Mouse (Mus musculus) mouse embryonic stem cell (cell line): ENCODE results near the gene Iqschfp.

Experiments used
- in situ Hi-C, 2 experiments: fragments of 300-500 bp; cut with MboI; formaldehyde crosslinking; loops; 1 replicate in 1 of 2; 3 replicates in 1 of 2; pipeline ENCODE4 v1.14.3; 2019 to 2020; ENCODE audit warnings: low sequenced_read_pairs in 2 of 2, low pct_unique_long_range_greater_than_20kb in 1 of 2, mixed read lengths in 1 of 2; ENCODE audit not compliant: unreplicated experiment in 1 of 2

Iqschfp gene

DNA sequence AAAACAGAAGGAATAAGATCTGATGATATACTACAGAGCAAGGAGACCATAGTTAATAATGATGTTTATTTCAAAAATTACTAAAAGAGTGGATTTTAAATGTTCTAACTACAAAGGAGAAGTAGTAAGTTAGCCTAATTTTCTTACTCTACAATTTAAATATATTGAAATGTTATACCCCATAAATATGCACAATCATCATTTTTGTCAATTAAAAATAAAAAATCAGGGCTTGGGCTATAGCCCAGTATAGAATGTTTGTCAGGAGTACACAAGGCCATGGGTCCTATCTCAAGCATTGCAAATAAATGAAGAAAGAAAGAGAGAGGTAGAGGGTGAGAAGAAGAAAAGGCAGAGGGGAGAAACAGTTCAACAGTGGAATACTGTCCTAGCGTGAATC is 559.6 kb downstream of the Iqschfp start:
- in situ Hi-C loops = no loop called here

DNA sequence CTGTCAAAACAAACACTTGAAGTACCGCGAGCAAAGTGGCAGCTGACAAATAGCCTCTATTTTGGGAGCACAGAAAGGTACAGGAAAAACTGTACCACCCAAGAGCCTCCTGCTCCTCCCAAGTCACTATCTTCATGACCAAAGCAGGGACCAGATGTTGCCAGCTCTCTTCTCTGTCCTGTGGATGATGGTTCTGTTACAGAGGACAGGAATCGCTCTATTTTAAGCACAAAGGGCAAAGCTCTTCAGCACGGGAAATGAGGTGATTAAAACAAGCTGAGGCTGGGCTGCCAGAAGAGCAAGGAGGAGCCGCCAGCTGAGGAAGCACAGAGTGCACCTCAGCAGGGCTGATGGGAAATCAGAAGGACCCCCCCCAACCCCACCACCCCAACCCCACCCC is 561.2 kb downstream of the Iqschfp start:
- in situ Hi-C loops = no loop called here

DNA sequence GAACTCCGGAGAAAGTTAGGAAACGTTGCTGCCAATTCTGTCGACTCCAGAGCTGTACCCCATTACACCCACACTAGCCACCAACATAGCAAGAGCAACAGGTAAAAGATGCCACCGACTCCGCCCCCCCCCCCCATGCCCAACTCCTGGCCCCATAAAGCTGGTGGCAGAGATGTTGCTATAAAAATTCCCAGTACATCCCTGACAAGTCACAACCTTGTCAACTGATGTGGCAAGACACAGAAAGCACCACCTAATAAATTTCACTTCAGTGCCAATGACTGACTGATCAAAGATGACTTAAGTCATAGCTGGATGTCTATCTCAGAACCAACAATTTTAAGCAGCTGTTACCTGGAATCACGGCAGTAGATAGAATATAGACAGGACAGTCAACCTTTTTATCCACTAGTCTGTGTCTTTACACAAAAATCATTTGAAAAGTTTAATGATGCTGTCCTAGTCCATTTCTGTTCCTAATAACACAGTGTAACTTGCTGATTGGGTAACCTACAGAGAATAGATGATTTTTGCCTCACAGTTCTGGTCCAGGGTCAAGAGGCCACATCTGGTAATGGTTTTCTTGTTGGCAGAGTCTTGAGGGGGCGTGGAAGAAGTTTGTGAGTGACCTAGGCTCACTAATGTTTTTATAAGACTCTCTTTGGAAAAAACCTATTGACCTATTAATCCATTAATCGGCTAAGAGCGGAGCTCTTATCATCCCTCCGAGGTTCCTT is 561.9 kb downstream of the Iqschfp start:
- in situ Hi-C loops = no loop called here

DNA sequence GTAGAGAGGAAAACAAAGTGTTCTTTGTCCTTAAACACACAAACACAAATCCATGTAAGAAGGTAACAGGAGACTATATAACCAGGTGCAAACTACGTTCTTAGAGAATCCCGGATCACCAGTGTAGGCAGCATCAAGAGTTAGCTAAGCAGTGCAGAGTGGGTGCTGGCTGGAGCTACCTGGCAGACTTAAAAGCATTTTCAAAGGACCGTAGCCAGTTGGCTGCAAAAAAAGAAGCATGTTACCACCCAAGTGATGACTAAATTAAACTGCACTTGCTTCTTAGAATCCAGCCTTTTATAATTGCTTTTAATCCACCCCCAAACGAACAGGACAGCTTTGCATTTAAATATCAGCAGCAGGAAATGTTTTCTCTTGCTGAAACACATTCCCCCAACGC is 574.6 kb downstream of the Iqschfp start:
- in situ Hi-C loops = no loop called here

DNA sequence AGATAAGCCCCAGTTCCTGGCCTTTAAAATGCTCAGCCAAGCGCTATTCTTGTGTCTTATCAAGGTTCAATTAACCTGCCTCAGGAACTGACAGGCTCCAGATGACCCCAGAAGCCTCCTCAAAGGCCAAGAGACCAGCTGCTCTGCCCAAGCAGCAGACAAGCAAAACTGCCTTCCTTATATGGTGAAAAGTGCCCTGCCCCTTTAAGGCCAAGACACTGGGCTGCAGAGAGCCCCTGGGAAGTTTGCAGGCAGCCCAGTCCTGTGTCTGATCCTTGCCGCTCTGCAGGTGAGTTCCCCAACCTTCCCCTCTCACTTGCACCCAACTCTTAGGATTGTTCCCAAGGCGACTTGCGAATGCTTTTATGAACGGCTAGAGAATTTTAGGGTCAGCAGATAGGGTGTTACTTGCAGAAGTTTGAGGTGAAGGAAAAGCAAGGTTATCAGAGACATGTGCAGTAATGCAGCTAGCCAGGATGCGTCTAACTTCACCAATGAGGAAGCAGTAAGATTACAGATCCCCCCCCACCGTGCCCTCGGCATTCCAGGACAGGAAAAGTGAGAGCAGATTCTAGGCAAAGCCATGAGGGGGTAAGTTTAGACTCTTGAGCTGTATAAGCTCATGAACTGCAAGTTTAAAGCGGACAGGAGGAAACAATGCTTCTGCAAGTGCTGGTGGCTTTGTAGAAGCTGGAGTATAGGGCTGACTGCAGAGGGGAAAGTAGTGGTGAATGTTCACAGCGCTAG is 576.1 kb downstream of the Iqschfp start:
- in situ Hi-C loops = no loop called here

DNA sequence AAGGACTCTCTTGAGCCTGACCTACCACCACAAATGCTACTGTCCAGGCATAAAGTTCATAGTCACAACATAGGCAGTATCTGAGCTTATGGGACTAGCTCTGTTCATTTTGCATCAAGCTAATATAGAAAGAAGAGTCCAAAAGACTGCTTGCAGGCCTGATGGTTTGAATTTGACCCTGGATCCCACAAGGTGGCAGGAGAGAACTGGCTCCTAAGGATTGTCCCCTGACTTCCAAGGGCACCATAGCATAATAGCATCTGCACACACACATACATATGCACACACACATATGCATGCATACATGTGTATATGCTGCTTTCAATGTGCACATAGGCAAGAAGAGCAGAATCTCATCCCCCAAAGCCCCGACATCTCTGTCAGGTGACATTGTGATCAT is 577.6 kb downstream of the Iqschfp start:
- in situ Hi-C loops = no loop called here

DNA sequence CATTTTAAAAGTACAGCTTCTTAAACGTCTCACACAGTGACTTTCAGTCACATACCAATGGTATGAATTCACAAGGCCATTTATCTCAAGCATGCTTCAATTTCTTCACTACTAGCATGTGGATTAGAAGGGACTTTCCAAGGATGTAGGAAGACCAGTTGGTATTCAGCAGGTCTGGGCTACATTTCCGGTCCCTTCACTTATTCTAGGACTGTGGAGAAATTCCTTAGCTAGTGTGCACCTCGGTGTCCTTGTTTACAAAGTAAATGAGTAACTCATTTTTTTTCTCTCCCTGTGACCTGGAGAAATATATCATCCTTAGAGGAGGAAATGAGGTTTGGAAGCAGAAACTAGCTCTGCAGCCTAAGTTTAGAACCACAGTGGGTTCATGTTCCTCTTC is 578.0 kb downstream of the Iqschfp start:
- in situ Hi-C loops = no loop called here

DNA sequence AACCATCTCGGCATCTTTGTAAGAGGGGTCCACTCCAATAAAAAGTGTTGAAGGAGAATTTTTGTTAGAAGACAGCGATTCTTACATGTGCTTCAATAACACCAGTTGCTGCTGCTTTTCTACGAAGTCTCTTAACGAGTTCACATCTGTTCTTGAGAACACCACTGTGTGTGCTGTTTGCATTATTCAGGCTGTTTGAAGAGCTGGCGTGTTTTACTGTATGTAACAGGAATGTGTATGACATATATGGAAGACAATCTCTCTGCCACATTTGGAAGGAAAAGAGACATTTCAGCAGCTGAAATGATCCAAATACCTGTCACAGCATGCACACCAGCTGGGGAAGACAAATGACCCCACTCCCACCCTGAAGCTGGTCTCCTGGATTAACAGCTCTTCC is 578.6 kb downstream of the Iqschfp start:
- in situ Hi-C loops = no loop called here

DNA sequence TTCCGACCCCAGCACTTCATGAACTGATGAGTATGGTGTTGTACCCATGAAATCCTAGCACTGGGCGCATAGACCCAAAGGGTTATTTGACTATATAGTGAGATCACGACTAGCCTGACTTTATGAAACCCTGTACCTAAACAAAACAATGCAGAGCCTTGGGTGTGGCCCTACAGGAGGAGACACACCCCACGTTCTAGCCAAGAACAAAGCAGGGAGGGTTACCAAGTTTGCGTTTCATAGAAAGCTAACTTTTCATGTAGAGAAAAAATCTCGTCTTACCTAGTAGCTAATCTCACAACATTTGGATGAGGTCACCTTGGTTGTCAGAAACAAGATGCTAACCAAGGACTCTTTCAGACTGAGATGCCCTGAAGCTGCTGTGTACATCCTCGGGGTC is 584.3 kb downstream of the Iqschfp start:
- in situ Hi-C loops = no loop called here

DNA sequence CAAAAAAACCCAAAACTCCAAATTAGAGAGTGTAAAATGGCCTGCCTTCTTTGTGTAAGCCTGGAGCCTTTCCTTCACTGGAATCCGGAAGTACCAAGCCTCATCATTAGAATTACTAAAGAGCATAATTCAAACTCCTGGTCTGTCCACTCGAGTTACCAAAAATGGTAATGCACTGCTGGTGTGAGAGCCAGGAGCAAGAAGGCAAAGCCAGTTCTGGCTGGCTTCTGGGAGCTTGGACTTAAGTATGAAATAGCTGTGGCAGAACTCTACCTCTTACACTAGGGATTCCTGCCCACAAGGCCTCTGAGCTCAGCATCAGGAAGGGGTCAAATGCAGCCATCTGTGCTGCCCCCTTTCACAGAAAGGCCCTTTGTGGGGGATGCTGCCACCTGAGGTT is 585.4 kb downstream of the Iqschfp start:
- in situ Hi-C loops = no loop called here

DNA sequence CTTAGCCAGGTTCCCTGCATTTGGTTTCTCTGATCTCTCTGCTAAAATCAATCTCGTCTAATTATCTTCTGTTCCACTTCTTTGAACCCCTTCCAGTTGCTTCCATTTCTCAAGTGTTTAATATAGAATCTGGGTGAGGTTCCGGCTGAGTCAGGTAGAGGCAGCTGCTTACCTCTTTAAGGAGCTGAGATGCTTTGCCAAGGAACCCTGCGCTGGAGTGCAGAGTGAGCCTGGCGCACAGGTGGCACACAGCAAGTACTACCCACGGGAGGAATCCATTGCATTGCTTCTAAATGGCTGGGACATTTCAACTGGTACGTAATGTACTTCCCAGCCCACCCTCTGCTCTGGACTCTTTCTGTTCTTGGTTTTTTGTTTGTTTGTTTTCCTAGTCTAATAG is 587.2 kb downstream of the Iqschfp start:
- in situ Hi-C loops = no loop called here

DNA sequence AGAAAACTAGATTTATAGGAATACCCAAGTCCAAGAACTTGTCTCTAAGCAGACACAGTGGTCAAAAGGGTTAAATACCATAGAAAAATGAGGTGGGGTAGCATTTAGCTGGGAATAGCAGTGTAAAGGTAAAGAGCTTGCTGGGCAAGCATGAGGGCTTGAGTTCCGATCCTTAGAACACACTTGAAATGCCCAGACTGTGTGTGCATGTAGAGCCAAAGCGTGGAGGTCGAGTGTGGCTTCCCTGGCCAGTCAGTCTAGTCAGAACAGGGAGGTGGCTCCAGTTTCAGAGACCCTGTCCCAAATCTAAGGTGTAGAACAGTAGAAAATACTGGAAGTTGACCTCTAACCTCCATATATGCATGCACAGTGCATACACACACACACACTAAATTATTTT is 591.5 kb downstream of the Iqschfp start:
- in situ Hi-C loops = loop anchor here in 1 of 2 experiments (10.0 kb wide), 1 partner anchor 61 kb away; no protein-coding TSS in a partner anchor

DNA sequence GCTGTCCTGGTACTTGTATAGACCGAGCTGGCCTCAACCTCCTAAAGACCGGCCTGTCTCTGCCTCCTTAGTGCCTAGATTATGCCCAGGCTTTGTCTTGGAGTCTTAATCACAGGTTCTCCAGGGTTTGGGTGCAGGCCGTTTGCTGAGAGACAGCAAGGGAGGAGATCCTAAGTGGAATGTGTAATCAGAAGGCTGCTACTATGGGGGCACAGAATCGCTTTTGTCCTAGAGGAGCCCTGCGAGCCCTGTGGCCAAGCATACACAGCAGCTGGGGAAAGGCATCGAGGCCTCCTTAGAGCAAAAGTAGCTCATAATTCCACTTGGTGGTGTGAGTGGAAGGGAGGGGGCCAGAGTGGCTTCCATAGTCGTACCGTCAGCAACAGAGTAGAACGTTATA is 592.0 kb downstream of the Iqschfp start:
- in situ Hi-C loops = loop anchor here in 1 of 2 experiments (10.0 kb wide), 1 partner anchor 61 kb away; no protein-coding TSS in a partner anchor

DNA sequence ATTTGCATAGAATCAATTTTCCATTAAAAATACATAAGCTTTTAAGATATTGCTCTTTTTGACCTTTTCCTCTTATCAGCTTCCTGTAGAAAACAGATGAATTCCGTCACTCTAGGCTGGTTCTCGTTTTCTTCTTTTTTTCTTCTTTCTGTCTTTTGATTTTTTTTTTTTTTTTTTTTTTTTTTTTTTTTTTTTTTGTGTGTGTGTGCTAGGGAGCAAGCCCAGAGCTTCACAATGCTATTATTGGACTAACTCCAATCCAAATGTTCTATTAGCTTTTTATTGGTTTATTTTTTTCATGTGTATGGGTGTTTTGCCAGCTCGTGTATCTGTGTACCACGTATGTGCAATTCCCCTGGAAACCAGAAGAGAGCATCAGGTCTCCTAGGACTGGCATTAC is 592.5 kb downstream of the Iqschfp start:
- in situ Hi-C loops = loop anchor here in 1 of 2 experiments (10.0 kb wide), 1 partner anchor 60 kb away; no protein-coding TSS in a partner anchor

DNA sequence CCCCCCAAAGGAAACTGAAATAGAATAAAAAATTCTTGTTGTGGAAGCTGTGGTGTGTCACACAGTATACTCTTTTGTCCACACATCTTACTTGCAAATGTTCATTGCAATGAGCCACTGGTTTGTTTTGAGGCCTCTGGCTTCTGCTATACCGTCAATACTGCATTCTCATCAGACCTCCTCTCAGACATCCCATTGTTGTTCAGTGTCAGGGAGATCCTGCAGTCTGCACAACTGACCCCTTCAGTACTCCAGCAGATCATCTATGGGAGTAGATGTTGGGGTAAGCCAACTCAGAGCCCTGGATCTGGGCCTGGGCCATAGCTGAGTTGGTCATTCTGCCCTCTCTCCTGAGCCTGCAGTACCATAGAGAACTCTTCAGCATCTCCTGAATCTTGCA is 595.6 kb downstream of the Iqschfp start:
- in situ Hi-C loops = loop anchor here in 1 of 2 experiments (10.0 kb wide), 1 partner anchor 57 kb away; no protein-coding TSS in a partner anchor

DNA sequence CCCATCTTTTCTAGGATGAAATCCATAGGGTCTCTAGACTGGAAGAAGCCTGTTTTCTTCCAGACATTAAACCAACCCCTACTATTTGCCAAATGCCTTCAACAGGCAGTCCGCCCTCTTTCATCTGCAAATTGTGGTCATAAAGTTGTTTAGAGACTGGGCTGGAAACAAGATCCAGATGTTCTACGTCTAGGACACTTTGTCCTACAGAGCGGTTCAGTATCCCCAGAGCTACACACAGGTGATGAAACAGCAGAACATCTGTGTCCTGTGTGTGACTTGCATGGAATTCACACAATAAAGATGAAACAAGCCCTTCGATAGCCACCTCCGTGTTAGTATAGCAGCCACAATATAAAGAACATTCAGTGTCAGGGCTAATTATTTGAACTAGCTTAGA is 596.3 kb downstream of the Iqschfp start:
- in situ Hi-C loops = loop anchor here in 1 of 2 experiments (10.0 kb wide), 1 partner anchor 56 kb away; no protein-coding TSS in a partner anchor

DNA sequence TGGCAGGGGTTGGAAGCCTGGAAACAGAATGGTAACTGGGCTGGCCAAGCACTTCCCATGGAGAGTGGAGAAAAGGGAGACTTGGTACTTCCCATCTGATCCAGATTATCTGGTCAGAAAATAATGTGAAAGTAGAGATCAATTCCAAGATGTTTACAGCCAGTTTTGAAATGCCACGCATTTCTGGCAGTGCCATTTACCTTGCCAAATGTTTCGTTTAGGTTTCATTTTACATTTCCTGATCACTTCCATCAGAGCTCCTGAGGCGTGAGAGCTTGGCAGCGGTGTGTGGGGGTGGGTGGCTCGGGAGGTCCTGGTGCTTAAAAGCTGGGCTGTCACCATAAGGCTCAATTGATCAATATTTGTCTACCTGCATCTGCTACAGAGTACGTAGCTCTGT is 599.5 kb downstream of the Iqschfp start:
- in situ Hi-C loops = loop anchor here in 1 of 2 experiments (5.0 kb wide), 1 partner anchor 46 kb away; no protein-coding TSS in a partner anchor

DNA sequence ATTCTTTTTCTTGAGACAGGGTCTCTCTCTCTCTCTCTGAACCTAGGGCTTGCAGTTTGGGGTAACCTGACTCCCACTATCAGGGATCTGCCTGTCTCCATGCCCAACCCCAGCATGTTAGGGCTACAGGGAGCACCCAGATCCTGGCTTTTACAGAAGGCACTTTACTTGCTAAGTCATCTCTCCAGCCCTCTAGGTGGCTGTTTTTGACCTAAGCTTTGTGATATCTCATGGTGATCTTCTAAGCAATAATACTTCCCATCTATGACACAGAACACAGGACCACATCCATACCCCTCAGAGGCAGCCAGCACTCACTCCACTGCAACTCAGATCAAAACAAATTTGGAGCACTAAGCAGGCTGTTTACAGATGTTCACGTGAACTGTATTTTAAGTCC is 600.0 kb downstream of the Iqschfp start:
- in situ Hi-C loops = loop anchor here in 1 of 2 experiments (5.0 kb wide), 1 partner anchor 45 kb away; no protein-coding TSS in a partner anchor

DNA sequence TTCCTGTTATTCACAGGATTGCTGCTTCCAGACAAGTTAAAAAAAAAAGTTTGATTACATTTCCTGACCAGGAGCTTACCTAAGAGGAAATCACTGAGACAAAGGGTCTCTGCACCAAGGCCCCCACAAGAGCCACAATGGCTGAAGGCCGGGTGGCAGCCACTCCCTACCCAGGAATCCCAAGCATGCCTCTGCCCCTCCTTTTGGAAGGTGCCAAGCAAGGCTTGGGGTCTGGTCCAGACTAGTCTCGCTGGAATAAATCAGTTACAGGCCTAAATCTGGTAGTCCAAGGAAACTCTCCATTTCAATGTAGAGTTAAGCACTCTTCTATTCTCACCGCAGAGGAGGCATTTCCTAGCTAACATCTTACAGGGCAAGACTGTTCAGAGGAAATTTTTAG is 600.5 kb downstream of the Iqschfp start:
- in situ Hi-C loops = loop anchor here in 1 of 2 experiments (5.0 kb wide), 1 partner anchor 45 kb away; no protein-coding TSS in a partner anchor
